Mouse (Mus musculus): ENCODE data around the gene Nxn. TPM values are rescaled to one million over a fixed set of nuclear protein-coding genes. Genes with fewer than 3 reads are reported as not detected.

Gene Nxn
- polyA plus RNA-seq, 1 experiment from 2014 or later, result 35.6 TPM

DNA sequence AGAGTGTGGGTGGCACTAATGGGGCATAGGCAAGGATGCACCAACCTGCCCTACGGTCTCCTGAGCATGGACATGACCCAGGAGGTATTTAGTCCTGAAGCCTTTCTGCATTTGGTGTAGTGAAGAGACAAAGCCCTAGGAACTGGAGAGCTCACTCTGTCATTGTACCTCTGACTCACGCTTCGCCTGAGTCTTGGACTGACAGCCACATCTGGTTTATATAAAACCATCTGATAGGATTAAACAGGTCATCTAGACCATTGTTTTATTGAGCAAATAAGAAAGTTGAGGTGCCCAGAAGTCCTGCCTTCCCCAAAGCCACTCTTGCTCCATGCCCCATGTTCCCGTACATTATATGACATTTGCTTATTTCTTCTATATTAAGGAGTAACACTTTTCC lies 93.4 kb downstream of the Nxn start:
- Histone ChIP-seq H3K4me3 (no peak overlapping the region), H3K4me1 (replicated peaks) (peaks cover 16% of the 10 kb centered on the region), H3K4me2 (no peak overlapping the region), H3K27ac (no peak overlapping the region), H3K36me3 (no peaks in the 10 kb centered on the region), H3K27me3 (no peaks in the 10 kb centered on the region), H3K9ac (no peak overlapping the region), H3K9me3 (no peaks in the 10 kb centered on the region)
- WGBS, result 84% methylated on average over 4 of the region's 4 CpGs
- no peak for ATAC-seq (ENCODE audit: low FRiP score)

DNA sequence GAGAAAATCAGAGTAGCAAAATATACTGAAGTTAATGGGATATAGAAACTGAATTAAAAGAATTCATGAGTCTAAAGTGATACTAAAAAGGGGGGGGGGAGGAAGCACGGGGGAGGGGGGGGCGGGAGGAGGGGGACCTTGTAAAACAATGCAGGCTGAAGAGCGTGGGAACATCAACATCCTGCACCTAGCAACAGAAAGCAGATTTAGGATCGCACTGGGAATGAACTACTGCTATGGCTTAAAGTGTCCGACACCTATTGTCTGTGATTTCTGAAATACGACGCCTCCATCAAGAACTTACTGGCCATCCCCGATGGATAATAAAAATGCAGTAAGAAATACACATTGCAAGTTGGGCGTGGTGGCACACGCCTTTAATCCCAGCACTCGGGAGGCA lies 95.6 kb downstream of the Nxn start:
- WGBS, result 62% methylated on average over 11 of the region's 11 CpGs

DNA sequence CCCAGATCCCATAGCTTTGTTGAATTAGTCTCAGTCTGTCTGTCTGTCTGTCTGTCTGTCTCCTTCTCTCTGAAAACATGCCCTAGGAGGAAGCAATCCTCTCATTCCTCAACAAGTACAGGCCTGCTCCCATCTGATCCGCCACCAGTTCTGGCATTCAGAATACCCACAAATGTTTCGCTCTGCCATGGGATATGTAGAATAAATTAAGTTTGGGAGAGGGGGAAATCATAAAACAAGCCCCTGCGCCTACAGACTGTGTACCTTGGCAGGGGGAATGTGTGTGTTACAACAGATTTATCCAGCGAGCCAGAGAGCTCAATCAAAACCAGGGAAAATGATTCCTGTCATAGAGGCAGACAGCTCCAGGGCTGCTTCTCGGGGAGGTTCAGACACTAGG lies 98.1 kb downstream of the Nxn start:
- H3K4me2 ChIP-seq, result no peak overlapping the region
- no peaks in the 10 kb centered on the region for H3K27me3 ChIP-seq
- no peak overlapping the region for H3K9ac ChIP-seq
- H3K9me3 ChIP-seq, result no peaks in the 10 kb centered on the region
- H3K4me3 ChIP-seq, result no peak overlapping the region
- 89% methylated on average over 5 of the region's 5 CpGs for WGBS
- H3K4me1 ChIP-seq (replicated peaks), result peaks cover 13% of the 10 kb centered on the region
- ATAC-seq (ENCODE audit: low FRiP score), result no peak
- H3K27ac ChIP-seq, result no peak overlapping the region
- H3K36me3 ChIP-seq, result no peaks in the 10 kb centered on the region

More for the DNA sequence above, 95.6 kb downstream of the Nxn start:
- Histone ChIP-seq H3K4me2 (no peak overlapping the region), H3K27ac (no peak overlapping the region), H3K9me3 (no peaks in the 10 kb centered on the region), H3K4me3 (no peak overlapping the region), H3K9ac (no peak overlapping the region), H3K27me3 (no peaks in the 10 kb centered on the region), H3K36me3 (no peaks in the 10 kb centered on the region), H3K4me1 (replicated peaks) (peaks cover 4% of the 10 kb centered on the region)
- ATAC-seq (ENCODE audit: low FRiP score), result no peak

DNA sequence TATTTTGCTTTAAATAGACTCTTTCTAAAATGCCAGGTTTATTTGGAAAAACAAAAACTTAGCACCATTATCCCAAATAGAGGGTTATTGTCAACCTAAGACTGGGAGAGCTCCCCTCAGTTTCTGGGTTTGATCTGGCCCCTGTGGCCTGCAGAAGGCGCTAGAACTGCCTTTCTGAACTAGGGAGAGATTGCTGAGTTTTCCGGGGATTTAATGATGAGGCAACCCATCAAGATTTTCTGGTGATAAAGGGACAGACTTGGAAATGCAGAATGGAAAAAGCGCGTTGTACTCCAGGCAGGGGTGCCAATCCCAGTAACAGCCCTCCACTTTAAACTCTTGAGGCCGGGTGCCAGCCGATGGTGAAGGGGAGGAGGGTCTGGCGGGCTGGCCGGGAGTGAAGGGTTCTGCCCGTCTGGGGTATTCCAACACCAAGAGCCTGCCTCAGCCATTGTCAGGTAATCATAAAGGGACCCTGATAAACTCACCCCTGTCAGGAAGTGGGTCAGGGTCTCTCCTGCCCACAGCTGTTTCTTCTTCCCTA lies 100.4 kb downstream of the Nxn start:
- Histone ChIP-seq H3K4me2 (no peak overlapping the region), H3K4me1 (replicated peaks) (peaks cover 35% of the 10 kb centered on the region), H3K4me3 (no peak overlapping the region), H3K27ac (no peak overlapping the region), H3K36me3 (no peaks in the 10 kb centered on the region; the same call in 1 of the 2 replicates), H3K9ac (no peak overlapping the region), H3K9me3 (no peaks in the 10 kb centered on the region), H3K27me3 (no peaks in the 10 kb centered on the region)
- WGBS, result 72% methylated on average over 9 of the region's 9 CpGs
- ATAC-seq (ENCODE audit: low FRiP score), result no peak

DNA sequence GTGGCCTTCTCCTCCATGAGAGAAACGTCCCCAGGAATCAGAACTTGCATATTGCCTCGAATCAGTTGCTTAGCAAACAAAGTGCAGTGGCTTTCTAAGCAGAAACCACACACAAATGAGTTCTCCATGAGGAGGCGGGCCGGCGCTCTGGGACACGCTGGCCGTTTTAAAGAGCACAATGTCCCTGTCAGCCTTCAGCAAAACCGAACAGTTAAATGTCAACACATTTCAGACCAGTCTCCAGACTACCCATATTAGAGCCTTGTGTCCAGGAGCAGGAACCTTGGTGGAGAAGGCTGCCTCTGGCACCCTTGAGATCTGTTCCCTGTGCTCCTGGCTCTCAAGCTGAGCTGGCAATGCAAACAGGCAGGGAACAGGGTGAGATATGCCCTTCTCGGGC lies 101.7 kb downstream of the Nxn start:
- Histone ChIP-seq H3K27me3 (no peaks in the 10 kb centered on the region), H3K4me3 (no peak overlapping the region), H3K4me1 (replicated peaks) (peaks cover 48% of the 10 kb centered on the region), H3K9me3 (no peaks in the 10 kb centered on the region), H3K9ac (no peak overlapping the region), H3K4me2 (no peak overlapping the region), H3K36me3 (no peaks in the 10 kb centered on the region; the same call in 1 of the 2 replicates), H3K27ac (peak overlapping the region; percentile 19)
- no peak for ATAC-seq (ENCODE audit: low FRiP score)
- 71% methylated on average over 9 of the region's 9 CpGs for WGBS

DNA sequence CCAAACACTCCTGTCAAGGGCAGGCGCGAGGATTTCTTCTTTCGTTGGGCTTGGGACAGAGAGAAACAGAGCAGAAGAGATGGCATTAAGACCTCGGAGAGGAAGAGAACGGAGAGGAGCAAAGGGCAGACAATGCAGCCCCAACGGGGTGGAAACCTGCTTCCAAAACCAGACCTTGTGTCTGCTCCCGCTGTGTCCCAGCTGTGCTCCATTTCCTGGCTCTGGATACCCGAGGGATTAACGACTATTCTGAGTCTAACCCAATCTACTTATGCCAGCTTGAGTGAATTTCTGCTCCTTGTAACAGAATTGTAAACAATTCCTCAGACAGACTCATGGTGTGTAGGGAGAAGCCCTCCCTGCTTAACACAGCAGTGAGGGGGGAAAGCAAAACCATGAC lies 104.1 kb downstream of the Nxn start:
- Histone ChIP-seq H3K36me3 (no peaks in the 10 kb centered on the region; the same call in 1 of the 2 replicates), H3K4me1 (replicated peaks) (peaks cover 68% of the 10 kb centered on the region), H3K4me3 (no peak overlapping the region), H3K27ac (peak overlapping the region; percentile 79), H3K27me3 (no peaks in the 10 kb centered on the region), H3K4me2 (no peak overlapping the region), H3K9ac (no peak overlapping the region), H3K9me3 (no peaks in the 10 kb centered on the region)
- WGBS, result 18% methylated on average over 9 of the region's 9 CpGs
- no peak for ATAC-seq (ENCODE audit: low FRiP score)

DNA sequence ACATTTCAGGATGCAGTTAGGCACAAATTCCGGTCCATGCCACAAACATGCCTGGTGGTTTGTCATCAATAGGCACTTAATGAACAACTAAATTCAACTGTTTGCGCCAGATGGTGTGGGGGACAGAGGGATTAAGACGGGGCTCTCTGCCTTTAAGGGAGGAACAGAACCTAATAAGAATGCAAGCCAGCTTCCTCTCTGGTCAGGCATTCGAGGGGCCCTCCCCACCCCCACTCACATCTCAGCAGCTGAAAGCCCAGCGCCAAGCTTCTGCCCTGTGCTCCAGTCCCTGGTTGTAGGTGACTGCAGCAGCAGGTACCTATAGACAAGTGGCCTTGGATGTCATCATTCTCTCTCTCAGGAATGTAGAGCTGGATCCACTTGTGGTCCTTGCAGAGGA lies 104.9 kb downstream of the Nxn start:
- Histone ChIP-seq H3K27ac (peak overlapping the region; percentile 82; the same call in 1 of the 2 replicates), H3K4me3 (no peak overlapping the region), H3K9ac (no peak overlapping the region), H3K4me2 (no peak overlapping the region), H3K36me3 (no peaks in the 10 kb centered on the region; the same call in 1 of the 2 replicates), H3K4me1 (replicated peaks) (peaks cover 75% of the 10 kb centered on the region), H3K27me3 (no peaks in the 10 kb centered on the region), H3K9me3 (no peaks in the 10 kb centered on the region)
- no peak for ATAC-seq (ENCODE audit: low FRiP score)
- WGBS, result 46% methylated on average over 5 of the region's 5 CpGs

DNA sequence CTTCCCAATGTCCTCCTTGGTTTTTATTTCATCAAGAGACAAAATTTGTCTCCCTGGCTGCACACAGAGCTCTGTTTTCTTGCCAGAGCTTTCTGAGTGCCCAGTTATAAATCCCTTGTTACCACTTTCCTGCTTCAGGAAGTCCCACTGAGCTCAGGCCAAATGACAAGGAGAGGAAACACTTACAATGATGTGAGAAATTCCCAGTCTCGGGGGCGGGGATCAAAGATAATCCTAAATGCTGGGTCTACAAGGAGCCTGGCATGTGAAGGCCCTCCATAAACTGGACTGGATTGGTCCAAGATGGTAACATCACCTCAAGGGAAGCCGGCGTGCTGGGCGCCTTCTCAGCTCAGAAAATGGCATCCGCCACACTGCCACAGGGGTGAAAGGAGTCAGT lies 106.1 kb downstream of the Nxn start:
- Histone ChIP-seq H3K4me2 (no peak overlapping the region), H3K4me3 (no peak overlapping the region), H3K9ac (no peak overlapping the region), H3K9me3 (no peaks in the 10 kb centered on the region), H3K27me3 (no peaks in the 10 kb centered on the region), H3K27ac (peak overlapping the region; percentile 82), H3K4me1 (replicated peaks) (peaks cover 88% of the 10 kb centered on the region), H3K36me3 (no peaks in the 10 kb centered on the region; the same call in 1 of the 2 replicates)
- ATAC-seq (ENCODE audit: low FRiP score), result no peak
- WGBS, result 85% methylated on average over 6 of the region's 6 CpGs

DNA sequence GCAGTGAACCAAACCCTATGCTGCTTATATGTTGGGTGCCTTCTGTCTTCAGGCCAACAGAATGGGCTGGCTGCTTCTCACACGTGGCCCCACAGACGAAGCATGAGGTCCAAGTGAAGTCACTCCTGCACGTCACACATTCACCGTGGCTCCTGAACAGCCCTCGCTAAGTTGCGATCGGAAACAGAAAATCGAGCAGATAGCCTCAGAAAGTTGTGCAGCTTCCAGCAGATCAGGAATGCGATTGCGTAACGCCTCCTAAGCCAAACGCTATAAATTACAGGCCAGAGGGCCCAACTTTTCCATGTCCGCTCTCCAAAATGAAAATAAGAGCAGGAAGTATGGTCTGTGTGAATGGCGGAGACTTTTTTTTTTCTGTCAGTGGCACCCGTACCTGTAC lies 106.5 kb downstream of the Nxn start:
- WGBS, result 85% methylated on average over 15 of the region's 15 CpGs
- Histone ChIP-seq H3K36me3 (no peaks in the 10 kb centered on the region; the same call in 1 of the 2 replicates), H3K4me3 (no peak overlapping the region), H3K9me3 (no peaks in the 10 kb centered on the region), H3K4me2 (no peak overlapping the region), H3K4me1 (replicated peaks) (peaks cover 91% of the 10 kb centered on the region), H3K27me3 (no peaks in the 10 kb centered on the region), H3K27ac (peak overlapping the region; percentile 82), H3K9ac (no peak overlapping the region)
- no peak for ATAC-seq (ENCODE audit: low FRiP score)

DNA sequence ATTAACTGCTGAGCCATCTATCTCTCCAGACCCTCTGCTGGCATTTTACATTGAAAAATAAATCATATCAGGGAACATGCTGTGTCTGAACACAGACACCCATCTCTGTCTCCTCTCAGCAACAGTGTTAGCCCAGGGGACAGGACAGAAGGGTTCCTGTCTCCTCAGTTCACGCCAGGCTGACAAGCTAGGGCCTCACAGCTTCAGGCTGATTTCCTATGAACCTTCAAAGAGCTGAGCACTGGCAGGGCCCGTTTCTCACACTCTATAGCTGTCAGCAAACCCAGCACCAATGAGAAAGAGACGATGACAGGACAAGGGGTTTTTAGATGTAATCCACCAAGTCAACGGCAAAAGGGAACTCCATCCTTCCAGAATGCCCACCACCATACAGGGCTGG lies 107.0 kb downstream of the Nxn start:
- H3K9ac ChIP-seq, result no peak overlapping the region
- peak overlapping the region; percentile 82 for H3K27ac ChIP-seq
- no peak overlapping the region for H3K4me2 ChIP-seq
- no peaks in the 10 kb centered on the region for H3K9me3 ChIP-seq
- H3K36me3 ChIP-seq, result no peaks in the 10 kb centered on the region; the same call in 1 of the 2 replicates
- no peak for ATAC-seq (ENCODE audit: low FRiP score)
- H3K4me3 ChIP-seq, result no peak overlapping the region
- no peaks in the 10 kb centered on the region for H3K27me3 ChIP-seq
- H3K4me1 ChIP-seq (replicated peaks), result peaks cover 91% of the 10 kb centered on the region
- 76% methylated on average over 4 of the region's 4 CpGs for WGBS

DNA sequence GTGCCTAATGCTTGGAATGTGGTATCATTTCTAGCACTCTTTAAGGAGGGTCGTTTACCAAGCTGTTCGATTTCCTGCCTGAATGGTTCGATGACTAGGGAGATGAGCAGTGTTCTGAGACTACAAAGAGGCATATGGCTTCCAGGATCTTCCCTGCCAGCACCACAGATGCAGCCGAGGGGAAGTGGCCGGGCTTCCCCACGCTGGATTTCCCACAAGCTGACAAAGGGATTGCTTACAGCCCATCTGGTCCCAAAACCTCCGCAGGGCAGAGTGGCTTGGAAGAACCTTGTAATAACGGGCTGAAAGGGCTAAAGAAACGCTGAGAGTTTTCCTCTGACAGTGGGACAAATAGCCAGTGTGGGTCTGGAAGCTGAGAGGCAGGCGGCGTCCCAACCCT lies 108.6 kb downstream of the Nxn start:
- H3K4me2 ChIP-seq, result peak overlapping the region; percentile 8; the same call in 1 of the 2 replicates
- peak overlapping the region; percentile 90 for H3K27ac ChIP-seq
- H3K36me3 ChIP-seq, result no peaks in the 10 kb centered on the region; the same call in 1 of the 2 replicates
- H3K9me3 ChIP-seq, result no peaks in the 10 kb centered on the region
- H3K9ac ChIP-seq, result peak overlapping the region; percentile 46
- H3K4me1 ChIP-seq (replicated peaks), result peaks cover 85% of the 10 kb centered on the region
- H3K27me3 ChIP-seq, result no peaks in the 10 kb centered on the region
- whole genome bisulfite sequencing, result 13% methylated on average over 11 of the region's 11 CpGs
- peak; percentile 58 for ATAC-seq (ENCODE audit: low FRiP score)
- no peak overlapping the region for H3K4me3 ChIP-seq

DNA sequence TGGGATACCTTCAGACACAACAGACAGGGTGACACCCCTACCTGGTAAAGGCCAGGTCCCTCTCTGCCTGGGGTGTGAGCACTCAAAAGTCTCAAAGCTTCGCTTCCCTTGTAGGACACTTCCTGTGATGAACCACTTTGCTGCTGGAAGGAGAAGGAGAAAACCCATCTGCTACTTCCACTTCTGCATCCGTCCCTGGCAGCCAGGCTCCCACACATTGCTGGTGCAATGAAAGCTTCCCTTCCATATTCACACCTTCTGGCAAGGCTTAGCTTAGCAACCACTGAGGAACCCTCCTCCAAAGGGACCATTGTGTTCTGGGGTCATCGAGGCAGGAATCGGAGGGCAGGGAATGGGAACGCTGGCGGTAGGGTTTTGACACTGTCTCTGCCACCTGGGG lies 110.3 kb downstream of the Nxn start:
- Histone ChIP-seq H3K4me2 (no peak overlapping the region), H3K4me1 (replicated peaks) (peaks cover 74% of the 10 kb centered on the region), H3K9ac (peak overlapping the region; percentile 24; the same call in 1 of the 2 replicates), H3K36me3 (peaks cover under 1% of the 10 kb centered on the region), H3K27me3 (no peaks in the 10 kb centered on the region), H3K27ac (peak overlapping the region; percentile 90), H3K9me3 (0 out of 2 replicates have a peak, but pooled peaks cover under 1% of the 10 kb centered on the region), H3K4me3 (no peak overlapping the region)
- WGBS, result 78% methylated on average over 6 of the region's 6 CpGs
- ATAC-seq (ENCODE audit: low FRiP score), result no peak

DNA sequence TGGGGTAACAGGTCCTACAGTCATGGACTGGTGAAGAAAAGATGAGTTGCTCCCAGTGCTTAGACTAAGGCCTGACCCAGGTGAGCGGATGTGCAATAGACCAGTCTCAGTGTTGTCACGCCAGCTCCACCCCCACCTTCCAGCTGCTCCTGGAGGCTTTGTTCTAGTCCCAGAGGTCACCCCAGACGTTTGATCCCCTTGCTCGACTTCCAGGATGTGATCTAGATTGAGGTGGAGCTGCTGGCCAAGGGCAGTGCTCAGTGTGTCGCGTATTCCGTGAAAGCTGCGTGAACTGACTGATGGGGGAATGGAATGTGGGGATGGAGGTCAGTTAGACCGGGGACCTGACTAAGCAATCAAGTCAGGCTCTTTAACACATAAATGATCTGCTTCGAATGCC lies 111.6 kb downstream of the Nxn start:
- Histone ChIP-seq H3K9ac (no peak overlapping the region), H3K36me3 (peaks cover 4% of the 10 kb centered on the region), H3K27ac (no peak overlapping the region), H3K4me3 (no peak overlapping the region), H3K4me2 (no peak overlapping the region), H3K9me3 (0 out of 2 replicates have a peak, but pooled peaks cover 2% of the 10 kb centered on the region), H3K27me3 (no peaks in the 10 kb centered on the region), H3K4me1 (replicated peaks) (peaks cover 60% of the 10 kb centered on the region)
- no peak for ATAC-seq (ENCODE audit: low FRiP score)
- WGBS, result 34% methylated on average over 10 of the region's 10 CpGs
